Mouse (Mus musculus): Measurements from ENCODE around the gene Opa1. TPM values are rescaled to one million over a fixed set of nuclear protein-coding genes. Genes with fewer than 3 reads are reported as not detected.

Gene Opa1
- polyA plus RNA-seq, 1 experiment from 2014 or later, result 51.2 TPM

DNA sequence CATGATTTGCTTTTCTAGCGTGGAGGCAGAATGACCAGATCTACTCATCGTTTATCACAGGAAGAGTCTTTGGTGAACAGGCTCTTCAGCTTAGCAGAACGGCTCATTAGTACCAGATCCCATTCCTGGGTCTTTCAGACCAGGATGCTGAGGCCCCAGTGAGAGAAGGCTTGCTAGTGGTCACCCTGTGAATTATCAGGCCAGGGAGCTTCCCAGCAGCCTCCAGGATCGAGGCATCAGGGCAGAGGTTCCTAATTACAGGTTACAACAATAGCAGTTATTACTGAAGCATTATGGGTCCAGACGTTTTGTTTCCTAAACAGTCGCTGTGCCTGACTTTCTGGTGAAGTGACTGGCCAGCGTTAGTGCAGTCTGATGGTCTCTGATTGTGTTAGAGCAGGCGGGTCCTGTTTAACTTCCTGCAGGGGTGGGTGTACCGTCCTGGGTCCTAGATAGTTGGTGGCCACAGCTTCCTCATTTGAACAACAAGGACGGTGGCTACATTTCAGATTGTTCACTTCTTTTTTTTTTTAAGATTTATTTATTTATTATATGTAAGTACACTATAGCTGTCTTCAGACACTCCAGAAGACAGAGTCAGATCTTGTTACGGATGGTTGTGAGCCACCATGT lies 110.2 kb downstream of the Opa1 start:
- H3K4me3 ChIP-seq (ENCODE audit: low read depth, low read length), result no peak overlapping the region
- DNase-seq (ENCODE audit: low spot score), result no peak
- H3K9ac ChIP-seq (ENCODE audit: low read depth, low read length), result no peak overlapping the region
- H3K4me1 ChIP-seq (replicated peaks; ENCODE audit: control insufficient read depth, insufficient read depth, low read length), result peaks cover 2% of the 10 kb centered on the region; the same call in 1 of the 2 replicates
- H3K9me3 ChIP-seq (ENCODE audit: control insufficient read depth, low read length), result no peaks in the 10 kb centered on the region
- H3K4me2 ChIP-seq (replicated peaks; ENCODE audit: low read depth, low read length), result no peak overlapping the region
- no peak overlapping the region for H3K27ac ChIP-seq (ENCODE audit: low read depth, low read length)
- no peak for ATAC-seq (ENCODE audit: low FRiP score)
- no peaks in the 10 kb centered on the region for H3K36me3 ChIP-seq (ENCODE audit: control insufficient read depth, insufficient read depth, low read length)
- H3K27me3 ChIP-seq (ENCODE audit: control insufficient read depth, insufficient read depth, low read length), result peaks cover 50% of the 10 kb centered on the region
- 70% methylated on average over 11 of the region's 11 CpGs for WGBS

DNA sequence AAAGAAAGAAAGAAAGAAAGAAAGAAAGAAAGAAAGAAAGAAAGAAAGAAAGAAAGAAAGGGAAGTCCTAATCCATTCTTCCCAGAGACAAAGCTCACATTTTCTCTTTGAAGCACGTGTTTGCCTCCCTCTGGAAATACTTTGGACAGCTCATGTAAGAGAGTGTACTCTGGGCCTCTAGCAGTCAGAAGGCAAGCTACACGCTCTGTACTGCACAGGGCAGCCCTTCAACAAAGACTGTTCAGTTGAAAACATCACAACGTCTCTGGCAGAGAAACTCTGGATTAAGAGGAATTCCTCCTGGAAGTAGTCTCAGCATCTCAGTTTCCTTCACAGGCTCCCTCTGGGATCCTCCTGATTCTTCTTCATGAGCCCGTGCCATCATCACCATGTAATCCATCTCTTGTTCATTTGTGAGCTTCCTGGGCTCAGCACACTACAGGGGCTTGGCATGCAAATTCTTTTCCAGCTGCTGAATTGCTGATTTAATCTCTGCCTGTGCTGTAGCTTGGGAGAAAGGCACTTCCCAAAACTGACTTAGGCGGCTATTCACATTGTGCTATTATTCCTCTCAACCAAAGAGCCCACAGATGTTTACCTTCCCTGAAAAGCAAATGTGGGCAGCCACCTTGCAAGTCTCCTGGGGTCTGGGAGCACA lies 114.0 kb downstream of the Opa1 start:
- H3K36me3 ChIP-seq (ENCODE audit: control insufficient read depth, insufficient read depth, low read length), result no peaks in the 10 kb centered on the region
- H3K4me3 ChIP-seq (ENCODE audit: low read depth, low read length), result no peak overlapping the region
- no peak overlapping the region for H3K4me2 ChIP-seq (replicated peaks; ENCODE audit: low read depth, low read length)
- H3K27ac ChIP-seq (ENCODE audit: low read depth, low read length), result no peak overlapping the region
- H3K27me3 ChIP-seq (ENCODE audit: control insufficient read depth, insufficient read depth, low read length), result peaks cover 24% of the 10 kb centered on the region
- WGBS, result 35% methylated on average over 5 of the region's 5 CpGs
- DNase-seq (ENCODE audit: low spot score) (no peak), ATAC-seq (ENCODE audit: low FRiP score) (no peak)
- no peaks in the 10 kb centered on the region; the same call in 1 of the 2 replicates for H3K4me1 ChIP-seq (replicated peaks; ENCODE audit: control insufficient read depth, insufficient read depth, low read length)
- no peaks in the 10 kb centered on the region for H3K9me3 ChIP-seq (ENCODE audit: control insufficient read depth, low read length)
- H3K9ac ChIP-seq (ENCODE audit: low read depth, low read length), result no peak overlapping the region

DNA sequence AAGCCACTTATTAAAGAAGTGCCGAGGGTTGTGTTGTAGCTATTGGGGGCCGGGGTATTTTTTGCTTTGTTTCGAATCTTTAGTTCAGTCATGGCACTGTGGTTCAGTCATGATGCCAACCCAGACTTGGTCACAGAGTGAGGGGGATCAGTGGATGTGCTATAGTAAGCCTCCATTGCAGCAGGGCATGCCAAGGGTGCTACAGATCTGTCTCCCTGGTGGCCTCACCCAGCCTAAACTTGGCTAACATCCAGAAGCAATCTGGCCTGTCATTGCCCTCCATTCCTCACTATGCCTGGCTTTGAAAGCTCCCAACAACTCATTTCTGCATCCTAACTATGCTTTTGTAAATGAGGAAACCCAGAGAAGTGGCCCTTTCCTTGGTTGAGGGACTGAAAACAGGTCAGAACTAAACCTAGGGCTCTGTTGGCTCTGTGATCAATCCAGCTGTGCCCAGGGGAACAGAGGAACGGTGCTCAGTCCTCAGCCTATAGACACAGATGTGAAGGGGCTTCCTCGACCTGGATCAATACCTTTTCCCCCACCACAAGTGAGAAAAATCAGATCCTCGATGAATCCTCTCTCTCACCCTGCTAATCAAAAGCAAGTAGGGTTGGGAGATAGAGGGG lies 114.8 kb downstream of the Opa1 start:
- H3K36me3 ChIP-seq (ENCODE audit: control insufficient read depth, insufficient read depth, low read length), result no peaks in the 10 kb centered on the region
- 0 out of 2 replicates have a peak overlapping the region, but pooled peaks have one; percentile 30 for H3K27ac ChIP-seq (ENCODE audit: low read depth, low read length)
- no peaks in the 10 kb centered on the region; the same call in 1 of the 2 replicates for H3K9me3 ChIP-seq (ENCODE audit: control insufficient read depth, low read length)
- H3K27me3 ChIP-seq (ENCODE audit: control insufficient read depth, insufficient read depth, low read length), result peaks cover 19% of the 10 kb centered on the region
- DNase-seq (ENCODE audit: low spot score) (no peak), ATAC-seq (ENCODE audit: low FRiP score) (peak; percentile 33)
- H3K4me2 ChIP-seq (replicated peaks; ENCODE audit: low read depth, low read length), result no peak overlapping the region
- H3K4me1 ChIP-seq (replicated peaks; ENCODE audit: control insufficient read depth, insufficient read depth, low read length), result no peaks in the 10 kb centered on the region
- H3K9ac ChIP-seq (ENCODE audit: low read depth, low read length), result no peak overlapping the region
- no peak overlapping the region for H3K4me3 ChIP-seq (ENCODE audit: low read depth, low read length)
- WGBS, result 71% methylated on average over 6 of the region's 6 CpGs

DNA sequence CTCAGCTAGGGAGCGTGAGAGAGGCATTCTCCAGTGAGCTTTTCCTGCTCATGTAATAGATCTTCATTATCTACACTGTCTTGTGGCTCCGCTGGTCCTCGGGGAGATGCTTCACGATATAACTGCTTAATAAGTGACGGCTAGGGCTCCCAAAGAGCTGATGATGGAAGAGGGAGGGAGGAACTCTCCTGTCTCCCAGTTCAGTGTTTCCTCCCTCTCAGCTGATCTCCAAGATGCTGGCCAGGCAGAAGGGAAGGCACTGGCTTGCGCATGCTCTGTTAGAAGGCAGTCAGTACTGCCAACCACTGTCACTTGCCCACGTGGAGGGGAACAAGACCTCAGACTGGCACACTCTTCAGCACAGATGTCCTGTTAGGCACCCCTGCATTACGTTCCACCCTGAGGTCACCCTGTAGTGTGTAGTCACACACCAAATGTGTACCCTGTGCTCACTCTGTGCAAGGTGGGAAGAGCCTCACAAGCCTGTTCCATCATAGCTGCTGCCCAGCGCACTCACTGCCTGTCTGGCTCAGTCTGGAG lies 115.4 kb downstream of the Opa1 start:
- ATAC-seq (ENCODE audit: low FRiP score) (peak; percentile 69), DNase-seq (ENCODE audit: low spot score) (peak; percentile 33)
- no peak overlapping the region for H3K27ac ChIP-seq (ENCODE audit: low read depth, low read length)
- no peaks in the 10 kb centered on the region for H3K4me1 ChIP-seq (replicated peaks; ENCODE audit: control insufficient read depth, insufficient read depth, low read length)
- no peak overlapping the region for H3K4me3 ChIP-seq (ENCODE audit: low read depth, low read length)
- H3K9me3 ChIP-seq (ENCODE audit: control insufficient read depth, low read length), result no peaks in the 10 kb centered on the region; the same call in 1 of the 2 replicates
- WGBS, result 71% methylated on average over 9 of the region's 9 CpGs
- peaks cover 16% of the 10 kb centered on the region for H3K27me3 ChIP-seq (ENCODE audit: control insufficient read depth, insufficient read depth, low read length)
- H3K9ac ChIP-seq (ENCODE audit: low read depth, low read length), result no peak overlapping the region
- H3K4me2 ChIP-seq (replicated peaks; ENCODE audit: low read depth, low read length), result no peak overlapping the region
- H3K36me3 ChIP-seq (ENCODE audit: control insufficient read depth, insufficient read depth, low read length), result no peaks in the 10 kb centered on the region

Other genes with a start within 250 kb of the Opa1 start
- 0.08 and 0.32 TPM in 2 replicates for gene Atp13a5, start 200.6 kb upstream of the Opa1 start, polyA plus RNA-seq (2014; fragmentation: Nextera tagmentation; extraction: Ambion mirVana)
- 0.51 TPM in 1 of 2 replicates, not detected in the other for gene Atp13a4, start 34.5 kb upstream of the Opa1 start, polyA plus RNA-seq (2014; fragmentation: Nextera tagmentation; extraction: Ambion mirVana)